Mouse (Mus musculus): ENCODE data around the gene Dbil5. TPM values are rescaled to one million over a fixed set of nuclear protein-coding genes. Genes with fewer than 3 reads are reported as not detected.

Dbil5 gene
- polyA plus RNA-seq, 1 experiment from 2014 or later = 0.43 TPM

- H3K9ac ChIP-seq = no peak overlapping the region
- ATAC-seq (ENCODE audit: low read depth) = no peak
- H3K4me3 ChIP-seq (replicated peaks) = no peak overlapping the region
- no peaks in the 10 kb centered on the region for H3K36me3 ChIP-seq
- DNase-seq = no peak
- peaks cover 14% of the 10 kb centered on the region; the same call in 1 of the 2 replicates for H3K4me1 ChIP-seq (replicated peaks)
- 63% methylated on average over 4 of the region's 4 CpGs for WGBS (ENCODE audit: insufficient replicate concordance)
- no peak overlapping the region for H3K4me2 ChIP-seq
- no peaks in the 10 kb centered on the region for H3K9me3 ChIP-seq (replicated peaks)
- H3K27me3 ChIP-seq = no peaks in the 10 kb centered on the region
- no peak overlapping the region for H3K27ac ChIP-seq
Measured at GRCm38 (mm10) chr11:76257386-76257785, 40.0 kb downstream of the Dbil5 start.

- H3K4me1 ChIP-seq (replicated peaks) = peaks cover 11% of the 10 kb centered on the region; the same call in 1 of the 2 replicates
- H3K27me3 ChIP-seq = no peaks in the 10 kb centered on the region
- no peak overlapping the region for H3K27ac ChIP-seq
- H3K4me3 ChIP-seq (replicated peaks) = no peak overlapping the region
- H3K9ac ChIP-seq = no peak overlapping the region
- H3K36me3 ChIP-seq = no peaks in the 10 kb centered on the region
- no peak for ATAC-seq (ENCODE audit: low read depth)
- H3K4me2 ChIP-seq = no peak overlapping the region
- WGBS (ENCODE audit: insufficient replicate concordance) = 70% methylated on average over 6 of the region's 6 CpGs
- H3K9me3 ChIP-seq (replicated peaks) = no peaks in the 10 kb centered on the region
- no peak for DNase-seq
Measured at GRCm38 (mm10) chr11:76258511-76258910, 41.1 kb downstream of the Dbil5 start.

GRCm38 (mm10) chr11:76260208-76261050 lies 43.0 kb downstream of the Dbil5 start:
- DNase-seq (no peak), ATAC-seq (ENCODE audit: low read depth) (no peak)
- no peaks in the 10 kb centered on the region for H3K27me3 ChIP-seq
- H3K9me3 ChIP-seq (replicated peaks) = no peaks in the 10 kb centered on the region
- no peak overlapping the region for H3K4me2 ChIP-seq
- 62% methylated on average over 10 of the region's 10 CpGs for WGBS (ENCODE audit: insufficient replicate concordance)
- no peaks in the 10 kb centered on the region for H3K36me3 ChIP-seq
- H3K4me3 ChIP-seq (replicated peaks) = no peak overlapping the region
- H3K27ac ChIP-seq = no peak overlapping the region
- no peak overlapping the region for H3K9ac ChIP-seq
- peaks cover 11% of the 10 kb centered on the region; the same call in 1 of the 2 replicates for H3K4me1 ChIP-seq (replicated peaks)

- Histone ChIP-seq H3K27ac (no peak overlapping the region), H3K9me3 (replicated peaks) (no peaks in the 10 kb centered on the region), H3K27me3 (no peaks in the 10 kb centered on the region), H3K4me3 (replicated peaks) (no peak overlapping the region), H3K4me1 (replicated peaks) (peaks cover 11% of the 10 kb centered on the region; the same call in 1 of the 2 replicates), H3K9ac (no peak overlapping the region), H3K36me3 (no peaks in the 10 kb centered on the region), H3K4me2 (no peak overlapping the region)
- DNase-seq = no peak
- no peak for ATAC-seq (ENCODE audit: low read depth)
- WGBS (ENCODE audit: insufficient replicate concordance) = 27% methylated on average over 12 of the region's 12 CpGs
Measured at GRCm38 (mm10) chr11:76261224-76261623, 43.8 kb downstream of the Dbil5 start.

GRCm38 (mm10) chr11:76262611-76263351 lies 45.4 kb downstream of the Dbil5 start:
- 52% methylated on average over 19 of the region's 19 CpGs for WGBS (ENCODE audit: insufficient replicate concordance)
- H3K4me2 ChIP-seq = no peak overlapping the region
- no peak for DNase-seq
- H3K9ac ChIP-seq = no peak overlapping the region
- no peaks in the 10 kb centered on the region for H3K9me3 ChIP-seq (replicated peaks)
- ATAC-seq (ENCODE audit: low read depth) = no peak
- H3K36me3 ChIP-seq = no peaks in the 10 kb centered on the region
- H3K4me3 ChIP-seq (replicated peaks) = no peak overlapping the region
- H3K27me3 ChIP-seq = no peaks in the 10 kb centered on the region
- H3K27ac ChIP-seq = no peak overlapping the region
- H3K4me1 ChIP-seq (replicated peaks) = peaks cover 11% of the 10 kb centered on the region; the same call in 1 of the 2 replicates

GRCm38 (mm10) chr11:76267550-76267949 lies 50.1 kb downstream of the Dbil5 start:
- ATAC-seq (ENCODE audit: low read depth) (no peak), DNase-seq (no peak)
- WGBS (ENCODE audit: insufficient replicate concordance) = 66% methylated on average over 7 of the region's 7 CpGs

GRCm38 (mm10) chr11:76268001-76268459 lies 50.6 kb downstream of the Dbil5 start:
- WGBS (ENCODE audit: insufficient replicate concordance) = 62% methylated on average over 5 of the region's 5 CpGs
- no peak overlapping the region for H3K27ac ChIP-seq
- H3K27me3 ChIP-seq = no peaks in the 10 kb centered on the region
- ATAC-seq (ENCODE audit: low read depth) (no peak), DNase-seq (no peak)
- H3K4me1 ChIP-seq (replicated peaks) = no peaks in the 10 kb centered on the region
- H3K4me3 ChIP-seq (replicated peaks) = no peak overlapping the region
- no peaks in the 10 kb centered on the region for H3K9me3 ChIP-seq (replicated peaks)
- no peaks in the 10 kb centered on the region for H3K36me3 ChIP-seq
- H3K4me2 ChIP-seq = no peak overlapping the region
- no peak overlapping the region for H3K9ac ChIP-seq

More at GRCm38 (mm10) chr11:76267550-76267949, 50.1 kb downstream of the Dbil5 start:
- Histone ChIP-seq H3K4me2 (no peak overlapping the region), H3K27me3 (no peaks in the 10 kb centered on the region), H3K4me1 (replicated peaks) (no peaks in the 10 kb centered on the region), H3K9ac (no peak overlapping the region), H3K9me3 (replicated peaks) (no peaks in the 10 kb centered on the region), H3K4me3 (replicated peaks) (no peak overlapping the region), H3K36me3 (no peaks in the 10 kb centered on the region), H3K27ac (no peak overlapping the region)

Other genes starting within 250 kb of the Dbil5 start
- gene 1700016K19Rik, start 217.7 kb upstream of the Dbil5 start, polyA plus RNA-seq (2015; fragmentation: Nextera tagmentation; extraction: Ambion mirVana) = not detected in 2 replicates
- 3.0 and 3.1 TPM in 2 replicates for gene Rflnb, start 189.8 kb upstream of the Dbil5 start, polyA plus RNA-seq (2015; fragmentation: Nextera tagmentation; extraction: Ambion mirVana)
- 17.2 and 19.8 TPM in 2 replicates for gene Vps53, start 38.0 kb upstream of the Dbil5 start, polyA plus RNA-seq (2015; fragmentation: Nextera tagmentation; extraction: Ambion mirVana)
- 4.5 and 5.4 TPM in 2 replicates for gene Fam57a, start 37.9 kb upstream of the Dbil5 start, polyA plus RNA-seq (2015; fragmentation: Nextera tagmentation; extraction: Ambion mirVana)
- 22.5 and 24.6 TPM in 2 replicates for gene Gemin4, start 56 bp downstream of the Dbil5 start, polyA plus RNA-seq (2015; fragmentation: Nextera tagmentation; extraction: Ambion mirVana)
- gene Mrm3, start 26.1 kb downstream of the Dbil5 start, polyA plus RNA-seq (2015; fragmentation: Nextera tagmentation; extraction: Ambion mirVana) = 23.9 and 25.2 TPM in 2 replicates
- 72.5 and 76.5 TPM in 2 replicates for gene Glod4, start 26.1 kb downstream of the Dbil5 start, polyA plus RNA-seq (2015; fragmentation: Nextera tagmentation; extraction: Ambion mirVana)
- 3.2 and 3.5 TPM in 2 replicates for gene Nxn, start 181.5 kb downstream of the Dbil5 start, polyA plus RNA-seq (2015; fragmentation: Nextera tagmentation; extraction: Ambion mirVana)
- gene Timm22, start 189.3 kb downstream of the Dbil5 start, polyA plus RNA-seq (2015; fragmentation: Nextera tagmentation; extraction: Ambion mirVana) = 52.7 and 54.1 TPM in 2 replicates